Mouse (Mus musculus) liver, embryonic 14.5 days (tissue): Measurements from ENCODE around the gene Hist1h2br.
"Not testable (repeated sequence)": the region's sequence is repeated elsewhere in the genome, so short reads cannot be mapped to it uniquely, and the experiment has no call there.

Experiments used
- CTCF ChIP-seq: IDR thresholded peaks from 2 replicates; pipeline ENCODE4 v1.5.1; 2016; ENCODE audit warnings: antibody characterized with exemption, low read depth, control low read depth
- EP300 ChIP-seq: IDR thresholded peaks from 2 replicates; pipeline ENCODE4 v1.6.1; 2016; ENCODE audit warnings: antibody characterized with exemption, low read depth

DNA sequence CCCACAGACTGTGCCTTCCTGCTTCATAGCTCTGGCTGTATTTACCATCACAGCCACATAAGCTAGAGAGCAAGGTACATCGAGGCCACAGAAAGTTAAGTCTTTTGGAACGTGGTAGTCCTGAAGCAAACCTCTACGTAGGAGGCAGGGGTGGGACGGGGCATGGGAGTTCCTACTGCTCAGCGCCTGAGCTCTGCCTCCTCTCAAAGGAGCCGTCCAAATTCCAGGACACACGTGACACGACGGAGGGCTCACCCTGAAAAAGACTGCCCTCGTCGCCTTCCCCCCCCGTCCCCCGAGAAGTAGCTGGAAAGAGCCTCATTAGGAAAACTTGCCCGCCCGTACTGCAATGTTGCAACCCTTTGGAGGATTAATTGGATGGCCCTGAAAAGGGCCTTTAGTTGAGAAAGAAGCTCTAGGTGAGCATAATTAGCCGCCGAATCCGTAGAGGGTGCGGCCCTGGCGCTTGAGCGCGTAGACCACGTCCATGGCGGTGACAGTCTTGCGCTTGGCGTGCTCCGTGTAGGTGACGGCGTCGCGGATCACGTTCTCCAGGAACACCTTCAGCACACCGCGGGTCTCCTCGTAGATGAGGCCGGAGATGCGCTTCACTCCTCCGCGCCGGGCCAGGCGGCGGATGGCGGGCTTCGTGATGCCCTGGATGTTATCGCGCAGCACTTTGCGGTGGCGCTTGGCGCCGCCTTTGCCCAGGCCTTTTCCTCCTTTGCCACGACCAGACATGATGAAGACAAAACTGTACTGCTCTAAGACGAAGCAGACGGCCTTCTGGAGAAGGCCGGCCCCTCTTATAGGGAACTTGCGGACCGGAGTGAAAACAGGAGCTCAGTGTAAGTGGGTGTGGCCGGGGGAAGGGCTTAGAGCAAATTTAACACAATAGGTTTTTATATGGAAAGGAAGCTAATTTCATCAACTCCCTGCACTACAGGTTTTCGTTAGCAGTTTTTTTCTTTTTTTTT lies 1.8 kb upstream of the Hist1h2br start, which contains the start of gene Hist1h4n:
- not testable (repeated sequence) for TF ChIP-seq CTCF
- peak; percentile 53; the same call in 1 of the 2 replicates for TF ChIP-seq EP300
